Mouse (Mus musculus): Measurements from ENCODE around the gene Taar8a.

- TF ChIP-seq CTCF (IDR thresholded peaks at IDR 0.05; ENCODE audit: borderline replicate concordance, insufficient read depth, low read length): no peak
- no peak for TF ChIP-seq POLR2A (IDR thresholded peaks at IDR 0.05; ENCODE audit: low read depth, low read length)
Measured at GRCm38 (mm10) chr10:24085936-24086335, 9.6 kb downstream of the Taar8a start.

All from embryonic fibroblast, embryonic 13.5 days (primary cell).